8 mouse cellular contexts compared by ENCODE assay signal in genomic region chr8:84725941-84726259, GRCm38 (mm10). TPM values are rescaled to one million over a fixed set of nuclear protein-coding genes. Genes with fewer than 3 reads are reported as not detected.
DNase-seq lines count a peak whose midpoint lies in the region; ATAC-seq and TF ChIP-seq lines count a peak whose summit lies in the region.

No protein-coding gene starts in this region.

- CTCF ChIA-PET in Patski (lab: Charles Lee): interaction anchor here (1.0 to 2.7 kb wide), 7 partner anchors 12 to 90 kb away, joined by 4 to 14 read pairs (median 5); no protein-coding TSS in a partner anchor

- no peak for TF ChIP-seq CTCF in Patski (IDR thresholded peaks at IDR 0.05)

- ATAC-seq in cerebellum, adult (ENCODE audit: insufficient number of reproducible peaks, low FRiP score, low TSS enrichment): no peak
- ATAC-seq in Patski: peak; percentile 65
- peak; percentile 50 for ATAC-seq in granulocyte monocyte progenitor cell, adult 5-6 weeks (replicated peaks; ENCODE audit: poor library complexity, severe bottlenecking)

- no peaks in the 10 kb centered on the region for H3K27me3 ChIP-seq in Patski

- DNase-seq in cerebellum, adult 9-10 months: peak; percentile 73
- no peak for DNase-seq in Patski (ENCODE audit: low read depth, low spot score)
- DNase-seq in kidney, adult 9 months: peak; percentile 71
- peak; percentile 83 for DNase-seq in lung, postnatal 36 days
- DNase-seq in thymus, postnatal 14 days: no peak
- DNase-seq in right cerebral cortex, postnatal 36 days (ENCODE audit: low spot score in 2 of 2): no peak

- POLR2A ChIA-PET in Patski (lab: Charles Lee): no interaction called here

- in situ Hi-C loops in Patski (cut with MboI; ENCODE audit: low pct_unique_long_range_greater_than_20kb): no loop called here

RNA-seq across cellular contexts. Expression of gene G430095P16Rik, which starts 3.1 kb away (rescaled TPM):
- 1.4 TPM for polyA plus RNA-seq in Patski (2021)
- total RNA-seq in granulocyte monocyte progenitor cell, adult 5-6 weeks (2014; fragmentation: Nextera tagmentation): 11.0 and 17.9 TPM in 2 replicates
- 4.4 and 4.8 TPM in 2 replicates for total RNA-seq in granulocyte monocyte progenitor cell, adult 5-6 weeks (2017)

RNA-seq across cellular contexts. Expression of gene Lyl1, which starts 24.6 kb away (rescaled TPM):
- 0.13 TPM for polyA plus RNA-seq in Patski (2021)
- total RNA-seq in granulocyte monocyte progenitor cell, adult 5-6 weeks (2014; fragmentation: Nextera tagmentation): 82.1 and 133 TPM in 2 replicates
- 65.9 and 73.3 TPM in 2 replicates for total RNA-seq in granulocyte monocyte progenitor cell, adult 5-6 weeks (2017)

RNA-seq across cellular contexts. Expression of gene Nacc1, which starts 38.2 kb away (rescaled TPM):
- 109 TPM for polyA plus RNA-seq in Patski (2021)
- 92.9 and 98.1 TPM in 2 replicates for total RNA-seq in granulocyte monocyte progenitor cell, adult 5-6 weeks (2014; fragmentation: Nextera tagmentation)
- total RNA-seq in granulocyte monocyte progenitor cell, adult 5-6 weeks (2017): 46.5 and 59.2 TPM in 2 replicates

RNA-seq across cellular contexts. Expression of gene Trmt1, which starts 39.8 kb away (rescaled TPM):
- 106 TPM for polyA plus RNA-seq in Patski (2021)
- 76.9 and 123 TPM in 2 replicates for total RNA-seq in granulocyte monocyte progenitor cell, adult 5-6 weeks (2014; fragmentation: Nextera tagmentation)
- 73.8 and 95.9 TPM in 2 replicates for total RNA-seq in granulocyte monocyte progenitor cell, adult 5-6 weeks (2017)

Comparison
In these comparisons a context has a peak if more than half of its experiments do, and no peak if none do; other contexts are left out.
1. DNase-seq: peak in cerebellum, adult 9-10 months (single experiment), kidney, adult 9 months (single experiment) and lung, postnatal 36 days (single experiment); none in Patski (single experiment), thymus, postnatal 14 days (single experiment) and right cerebral cortex, postnatal 36 days (0 of 2).